Mouse (Mus musculus) limb, embryonic 15.5 days (tissue): ENCODE data around the gene Rab3gap2. TPM values are rescaled to one million over a fixed set of nuclear protein-coding genes. Genes with fewer than 3 reads are reported as not detected.

Experiments
- ATAC-seq: fragments of 200-750 bp; cut with Nextera tagmentation; 2 replicates; pipeline ENCODE4 v1.8.0; 2017; ENCODE audit warnings: low read depth, moderate TSS enrichment; ENCODE audit not compliant: insufficient number of reproducible peaks, low FRiP score, low TSS enrichment
- H3K27ac ChIP-seq: fragments of 300-500 bp; sonication (generic); 2 replicates; pipeline ENCODE4 v1.5.1; 2015; ENCODE audit warnings: moderate library complexity, mild to moderate bottlenecking, inconsistent platforms
- H3K27me3 ChIP-seq: fragments of 300-500 bp; sonication (generic); 2 replicates; pipeline ENCODE4 v1.6.1; 2015; ENCODE audit warnings: inconsistent platforms
- H3K36me3 ChIP-seq: fragments of 300-500 bp; sonication (generic); 2 replicates; pipeline ENCODE4 v1.6.1; 2015; ENCODE audit warnings: inconsistent platforms
- H3K4me1 ChIP-seq: fragments of 300-500 bp; sonication (generic); 2 replicates; pipeline ENCODE4 v1.6.1; 2015; ENCODE audit warnings: inconsistent platforms
- H3K4me2 ChIP-seq: fragments of 300-500 bp; sonication (generic); 2 replicates; pipeline ENCODE4 v1.6.1; 2015; ENCODE audit warnings: mild to moderate bottlenecking, inconsistent platforms
- H3K4me3 ChIP-seq: fragments of 300-500 bp; sonication (generic); 2 replicates; pipeline ENCODE4 v1.5.1; 2015; ENCODE audit warnings: mild to moderate bottlenecking, inconsistent platforms
- H3K9ac ChIP-seq: fragments of 300-500 bp; sonication (generic); 2 replicates; pipeline ENCODE4 v1.6.1; 2015; ENCODE audit warnings: inconsistent platforms
- H3K9me3 ChIP-seq: fragments of 300-500 bp; sonication (generic); 2 replicates; pipeline ENCODE4 v1.6.1; 2016; ENCODE audit warnings: inconsistent platforms
- WGBS: fragments of 180-500 bp; shearing (Covaris S2); methylation state at CpG from one replicate; pipeline ENCODE4 v1.1.7; 2015; 5-methylcytosine and 5-hydroxymethylcytosine counted together
- polyA plus RNA-seq: library from polyadenylated mRNA; unstranded; fragments of >200 nt; fragmentation: Nextera tagmentation; extraction: Ambion mirVana; gene quantifications from 2 replicates; pipeline ENCODE4 v1.2.1, GENCODE M21; 2015

Rab3gap2 gene
- polyA plus RNA-seq = 23.7 and 23.9 TPM in 2 replicates

GRCm38 (mm10) chr1:185203909-185204661 is at the start of gene Rab3gap2:
Gene Rab3gap2 (plus strand): TSS chr1:185204117.
- no peaks in the 10 kb centered on the region for H3K27me3 ChIP-seq
- H3K9ac ChIP-seq = peak within 1 kb of the TSS; percentile 82
- WGBS = under 1% methylated on average over 57 of the region's 57 CpGs
- H3K9me3 ChIP-seq = no peaks in the 10 kb centered on the region
- 0 out of 2 replicates have a peak, but pooled peaks cover 4% of the 10 kb centered on the region for H3K36me3 ChIP-seq
- peak within 1 kb of the TSS; percentile 79 for H3K4me2 ChIP-seq
- peak; percentile 91 for ATAC-seq
- peak within 1 kb of the TSS; percentile 77 for H3K27ac ChIP-seq
- H3K4me1 ChIP-seq = peaks cover 23% of the 10 kb centered on the region
- peak within 1 kb of the TSS; percentile 99 for H3K4me3 ChIP-seq

GRCm38 (mm10) chr1:185173641-185174040 is 30.3 kb upstream of the Rab3gap2 start:
- no peak for ATAC-seq
- no peak overlapping the region for H3K9ac ChIP-seq
- H3K36me3 ChIP-seq = no peaks in the 10 kb centered on the region
- no peaks in the 10 kb centered on the region for H3K9me3 ChIP-seq
- no peaks in the 10 kb centered on the region for H3K4me1 ChIP-seq
- no peaks in the 10 kb centered on the region for H3K27me3 ChIP-seq
- no peak overlapping the region for H3K4me3 ChIP-seq
- 85% methylated on average over 5 of the region's 5 CpGs for WGBS
- no peak overlapping the region for H3K4me2 ChIP-seq
- H3K27ac ChIP-seq = no peak overlapping the region

GRCm38 (mm10) chr1:185177860-185178259 is 26.1 kb upstream of the Rab3gap2 start:
- Histone ChIP-seq H3K9me3 (no peaks in the 10 kb centered on the region), H3K27me3 (no peaks in the 10 kb centered on the region), H3K4me1 (no peaks in the 10 kb centered on the region), H3K27ac (no peak overlapping the region), H3K9ac (no peak overlapping the region), H3K36me3 (no peaks in the 10 kb centered on the region), H3K4me3 (no peak overlapping the region), H3K4me2 (no peak overlapping the region)
- 84% methylated on average over 6 of the region's 6 CpGs for WGBS
- ATAC-seq = no peak

GRCm38 (mm10) chr1:185183591-185184330 is 20.2 kb upstream of the Rab3gap2 start:
- no peak for ATAC-seq
- no peaks in the 10 kb centered on the region for H3K36me3 ChIP-seq
- no peak overlapping the region for H3K9ac ChIP-seq
- no peak overlapping the region for H3K27ac ChIP-seq
- H3K9me3 ChIP-seq = no peaks in the 10 kb centered on the region
- no peak overlapping the region for H3K4me2 ChIP-seq
- H3K4me1 ChIP-seq = no peaks in the 10 kb centered on the region
- no peak overlapping the region for H3K4me3 ChIP-seq
- no peaks in the 10 kb centered on the region for H3K27me3 ChIP-seq
- WGBS = 41% methylated on average over 9 of the region's 9 CpGs

GRCm38 (mm10) chr1:185185556-185185955 is 18.4 kb upstream of the Rab3gap2 start:
- no peaks in the 10 kb centered on the region for H3K4me1 ChIP-seq
- ATAC-seq = no peak

GRCm38 (mm10) chr1:185187135-185187785 is 16.7 kb upstream of the Rab3gap2 start:
- Histone ChIP-seq H3K27me3 (no peaks in the 10 kb centered on the region), H3K9me3 (no peaks in the 10 kb centered on the region), H3K4me2 (no peak overlapping the region), H3K27ac (no peak overlapping the region), H3K4me3 (no peak overlapping the region), H3K4me1 (no peaks in the 10 kb centered on the region), H3K9ac (no peak overlapping the region), H3K36me3 (no peaks in the 10 kb centered on the region)
- ATAC-seq = no peak
- 63% methylated on average over 13 of the region's 13 CpGs for WGBS

More at GRCm38 (mm10) chr1:185185556-185185955, 18.4 kb upstream of the Rab3gap2 start:
- H3K27ac ChIP-seq = no peak overlapping the region
- H3K4me2 ChIP-seq = no peak overlapping the region
- WGBS = 58% methylated on average over 9 of the region's 9 CpGs
- no peak overlapping the region for H3K9ac ChIP-seq
- no peak overlapping the region for H3K4me3 ChIP-seq
- H3K36me3 ChIP-seq = no peaks in the 10 kb centered on the region
- H3K27me3 ChIP-seq = no peaks in the 10 kb centered on the region
- H3K9me3 ChIP-seq = no peaks in the 10 kb centered on the region

- 87% methylated on average over 9 of the region's 9 CpGs for WGBS
- Histone ChIP-seq H3K27ac (no peak overlapping the region), H3K4me2 (no peak overlapping the region), H3K9ac (no peak overlapping the region), H3K36me3 (no peaks in the 10 kb centered on the region), H3K27me3 (no peaks in the 10 kb centered on the region), H3K4me3 (no peak overlapping the region), H3K4me1 (no peaks in the 10 kb centered on the region), H3K9me3 (no peaks in the 10 kb centered on the region)
- no peak for ATAC-seq
These were observed 14.0 kb upstream of the Rab3gap2 start for GRCm38 (mm10) chr1:185189901-185190300.

- Histone ChIP-seq H3K36me3 (no peaks in the 10 kb centered on the region), H3K9me3 (no peaks in the 10 kb centered on the region), H3K4me1 (no peaks in the 10 kb centered on the region), H3K4me3 (no peak overlapping the region), H3K27me3 (no peaks in the 10 kb centered on the region), H3K27ac (no peak overlapping the region), H3K4me2 (no peak overlapping the region), H3K9ac (no peak overlapping the region)
- no peak for ATAC-seq
- WGBS = 64% methylated on average over 8 of the region's 8 CpGs
These were observed 11.8 kb upstream of the Rab3gap2 start for GRCm38 (mm10) chr1:185192087-185192486.

GRCm38 (mm10) chr1:185193509-185193908 is 10.4 kb upstream of the Rab3gap2 start:
- no peak for ATAC-seq
- WGBS = 15% methylated on average over 10 of the region's 10 CpGs
- H3K4me1 ChIP-seq = no peaks in the 10 kb centered on the region
- H3K4me2 ChIP-seq = 0 out of 2 replicates have a peak overlapping the region, but pooled peaks have one; percentile 12
- no peak overlapping the region for H3K9ac ChIP-seq
- H3K9me3 ChIP-seq = no peaks in the 10 kb centered on the region
- H3K27me3 ChIP-seq = no peaks in the 10 kb centered on the region
- no peaks in the 10 kb centered on the region for H3K36me3 ChIP-seq
- no peak overlapping the region for H3K4me3 ChIP-seq
- no peak overlapping the region for H3K27ac ChIP-seq

GRCm38 (mm10) chr1:185196323-185196722 is 7.6 kb upstream of the Rab3gap2 start:
- 70% methylated on average over 3 of the region's 3 CpGs for WGBS
- H3K9me3 ChIP-seq = no peaks in the 10 kb centered on the region
- H3K9ac ChIP-seq = no peak overlapping the region
- H3K4me3 ChIP-seq = no peak overlapping the region
- H3K27ac ChIP-seq = no peak overlapping the region
- no peaks in the 10 kb centered on the region for H3K27me3 ChIP-seq
- H3K4me1 ChIP-seq = no peaks in the 10 kb centered on the region
- ATAC-seq = no peak
- no peak overlapping the region for H3K4me2 ChIP-seq
- no peaks in the 10 kb centered on the region for H3K36me3 ChIP-seq

GRCm38 (mm10) chr1:185200571-185201395 is 3.1 kb upstream of the Rab3gap2 start:
- Histone ChIP-seq H3K4me3 (no peak overlapping the region), H3K9me3 (no peaks in the 10 kb centered on the region), H3K4me2 (no peak overlapping the region), H3K27me3 (no peaks in the 10 kb centered on the region), H3K36me3 (no peaks in the 10 kb centered on the region), H3K9ac (no peak overlapping the region), H3K4me1 (peaks cover 19% of the 10 kb centered on the region), H3K27ac (no peak overlapping the region)
- 60% methylated on average over 22 of the region's 22 CpGs for WGBS
- ATAC-seq = no peak
